Mouse (Mus musculus): ENCODE results near the gene Amn1. TPM values are rescaled to one million over a fixed set of nuclear protein-coding genes. Genes with fewer than 3 reads are reported as not detected.

Gene Amn1
- 22.9 TPM for polyA plus RNA-seq (2014; fragmentation: Illumina TruSeq; extraction: RNeasy Lipid Tissue Mini Kit (QIAGEN cat#74804); ENCODE audit: insufficient read depth, low read depth, low replicate concordance)

DNA sequence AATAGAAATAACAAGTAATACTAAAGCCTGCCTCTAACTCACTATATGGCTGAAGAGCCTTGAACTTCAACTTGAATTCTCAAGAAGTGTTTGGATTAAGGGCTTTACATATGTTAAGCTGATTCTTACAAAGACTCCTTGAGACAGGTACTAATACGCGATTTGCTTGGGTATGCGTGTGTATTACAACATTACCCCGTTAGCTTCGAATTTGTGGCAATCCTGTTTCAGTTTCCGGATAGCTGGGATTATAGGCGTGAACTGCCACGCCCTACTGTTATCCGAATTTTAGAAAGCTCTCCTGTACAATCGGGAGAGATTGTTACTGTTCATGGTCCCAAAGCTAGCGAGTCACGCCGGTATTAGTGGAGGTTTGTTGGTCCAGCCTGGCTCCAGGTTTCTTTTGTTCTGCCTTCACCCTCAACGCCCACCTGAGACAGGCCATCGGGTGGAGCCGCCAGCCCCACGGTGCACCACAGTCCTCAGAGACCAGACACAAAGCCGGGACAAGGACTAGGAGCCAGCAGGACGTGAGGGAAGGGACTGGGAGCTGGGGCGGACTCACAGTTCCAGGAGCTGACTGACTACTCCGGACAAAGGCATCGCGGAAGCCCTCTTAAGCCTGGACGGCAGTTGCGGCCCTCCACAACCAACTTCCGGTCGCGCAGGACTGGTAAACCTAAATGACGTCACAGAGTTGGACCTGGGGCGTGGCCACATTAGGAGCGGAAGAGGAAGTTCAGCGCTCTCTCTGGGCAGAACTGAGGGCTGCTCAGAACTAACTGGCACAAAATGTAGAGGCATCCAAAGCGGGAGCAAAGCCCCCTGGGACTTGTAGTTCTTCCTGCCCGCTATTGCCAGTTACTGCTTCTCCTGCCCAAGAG, at the start of gene Amn1:
TSS of gene Amn1 (minus strand) at position 672 of the 884 bp plus-strand sequence.

GRCm38 (mm10) chr6:149139471-149139870, 49.0 kb downstream of the Amn1 start, which contains the start of gene Etfbkmt:
Gene Etfbkmt, plus strand, starts transcription at chr6:149139849.

DNA sequence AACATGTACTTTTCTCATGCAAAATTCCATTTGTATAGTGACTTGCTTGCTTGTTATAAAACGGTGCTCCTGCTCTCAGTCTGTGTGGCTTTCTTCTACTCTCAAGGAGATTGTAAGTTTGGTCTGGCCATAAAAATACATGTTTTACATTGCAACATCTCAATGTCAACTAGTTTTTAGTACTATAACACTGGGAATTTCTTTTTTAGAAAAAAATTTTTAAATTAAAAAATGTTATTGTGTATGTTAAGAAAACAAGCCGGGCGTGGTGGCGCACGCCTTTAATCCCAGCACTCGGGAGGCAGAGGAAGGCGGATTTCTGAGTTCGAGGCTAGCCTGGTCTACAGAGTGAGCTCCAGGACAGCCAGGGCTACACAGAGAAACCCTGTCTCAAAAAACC, 58.6 kb downstream of the Amn1 start, which contains the start of gene Gm10203:
TSS of gene Gm10203 (plus strand) at position 301 of the 400 bp plus-strand sequence.

Other genes starting within 250 kb of the Amn1 start
- gene Sinhcaf, start 242.2 kb downstream of the Amn1 start, polyA plus RNA-seq (2014; fragmentation: Illumina TruSeq; extraction: RNeasy Lipid Tissue Mini Kit (QIAGEN cat#74804); ENCODE audit: insufficient read depth, low read depth, low replicate concordance) = 13.3 TPM
- gene Dennd5b, start 87.0 kb downstream of the Amn1 start, polyA plus RNA-seq (2014; fragmentation: Illumina TruSeq; extraction: RNeasy Lipid Tissue Mini Kit (QIAGEN cat#74804); ENCODE audit: insufficient read depth, low read depth, low replicate concordance) = 2.6 TPM
- not detected for gene Gm10203, start 58.5 kb downstream of the Amn1 start, polyA plus RNA-seq (2014; fragmentation: Illumina TruSeq; extraction: RNeasy Lipid Tissue Mini Kit (QIAGEN cat#74804); ENCODE audit: insufficient read depth, low read depth, low replicate concordance)
- gene Etfbkmt, start 48.9 kb downstream of the Amn1 start, polyA plus RNA-seq (2014; fragmentation: Illumina TruSeq; extraction: RNeasy Lipid Tissue Mini Kit (QIAGEN cat#74804); ENCODE audit: insufficient read depth, low read depth, low replicate concordance) = 31.4 TPM
- gene Resf1, start 120.7 kb upstream of the Amn1 start, polyA plus RNA-seq (2014; fragmentation: Illumina TruSeq; extraction: RNeasy Lipid Tissue Mini Kit (QIAGEN cat#74804); ENCODE audit: insufficient read depth, low read depth, low replicate concordance) = 14.3 TPM
- 0.80 TPM for gene Bicd1, start 220.2 kb upstream of the Amn1 start, polyA plus RNA-seq (2014; fragmentation: Illumina TruSeq; extraction: RNeasy Lipid Tissue Mini Kit (QIAGEN cat#74804); ENCODE audit: insufficient read depth, low read depth, low replicate concordance)

All from lung, adult 10 weeks (tissue).